Mouse (Mus musculus): ENCODE data around the gene Arpc1b. TPM values are rescaled to one million over a fixed set of nuclear protein-coding genes. Genes with fewer than 3 reads are reported as not detected.
"Not testable (repeated sequence)": the region's sequence is repeated elsewhere in the genome, so short reads cannot be mapped to it uniquely, and the experiment has no call there.

The Arpc1b gene
- polyA plus RNA-seq, 1 experiment from 2014 or later: 214 TPM

DNA sequence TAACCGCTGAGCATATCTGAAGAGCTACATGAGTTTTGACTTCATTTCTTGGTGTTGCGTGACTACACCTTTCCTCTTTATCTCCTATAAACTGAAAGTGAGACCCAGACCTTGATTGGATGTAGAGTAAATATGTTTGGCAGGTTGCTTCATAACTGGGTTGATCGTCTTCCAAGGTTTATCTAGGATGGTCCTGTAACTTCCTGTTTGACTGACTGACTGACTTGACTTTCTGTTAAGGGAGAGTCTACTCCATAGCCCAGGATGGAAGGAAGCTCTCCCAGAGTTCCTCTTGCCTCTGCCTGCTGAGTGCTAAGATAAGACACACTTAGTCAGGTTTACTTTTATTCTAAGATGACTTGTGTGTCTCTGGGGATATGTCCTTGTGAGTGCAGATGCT, 24.1 kb upstream of the Arpc1b start:
- no peak overlapping the region for H3K4me3 ChIP-seq
- no peak for ATAC-seq (replicated peaks; ENCODE audit: insufficient number of reproducible peaks, insufficient read depth, low FRiP score, low read depth)
- H3K4me2 ChIP-seq: no peak overlapping the region
- no peaks in the 10 kb centered on the region for H3K27me3 ChIP-seq
- WGBS: 76% methylated on average over 3 of the region's 3 CpGs
- H3K9me3 ChIP-seq (replicated peaks): no peaks in the 10 kb centered on the region
- H3K27ac ChIP-seq: no peak overlapping the region
- H3K9ac ChIP-seq: no peak overlapping the region
- H3K4me1 ChIP-seq (replicated peaks): peaks cover 10% of the 10 kb centered on the region
- H3K36me3 ChIP-seq: peaks cover 29% of the 10 kb centered on the region

DNA sequence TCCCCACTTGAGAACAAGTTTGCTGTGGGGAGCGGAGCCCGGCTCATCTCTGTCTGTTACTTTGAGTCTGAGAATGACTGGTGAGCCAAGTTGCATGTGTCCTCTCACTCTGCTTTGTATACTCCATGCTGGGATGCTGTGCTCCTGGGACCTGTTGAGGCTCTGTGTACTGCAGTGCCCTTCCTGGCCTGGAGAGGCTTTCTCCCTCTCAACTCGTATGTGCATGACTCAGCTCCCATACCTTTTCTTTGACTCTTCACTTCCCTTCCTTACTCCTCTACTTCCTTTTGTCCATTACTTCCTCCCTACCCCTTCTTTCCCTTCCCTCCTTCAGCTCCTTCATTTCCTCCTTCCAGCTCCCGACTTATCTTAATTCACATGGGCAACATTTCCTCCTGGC, 17.8 kb upstream of the Arpc1b start:
- WGBS: 80% methylated on average over 4 of the region's 4 CpGs
- Histone ChIP-seq H3K9me3 (replicated peaks) (no peaks in the 10 kb centered on the region), H3K9ac (no peak overlapping the region), H3K27ac (no peak overlapping the region), H3K36me3 (peaks cover 80% of the 10 kb centered on the region), H3K4me3 (no peak overlapping the region), H3K4me1 (replicated peaks) (no peaks in the 10 kb centered on the region), H3K27me3 (no peaks in the 10 kb centered on the region), H3K4me2 (no peak overlapping the region)
- no peak for ATAC-seq (replicated peaks; ENCODE audit: insufficient number of reproducible peaks, insufficient read depth, low FRiP score, low read depth)

DNA sequence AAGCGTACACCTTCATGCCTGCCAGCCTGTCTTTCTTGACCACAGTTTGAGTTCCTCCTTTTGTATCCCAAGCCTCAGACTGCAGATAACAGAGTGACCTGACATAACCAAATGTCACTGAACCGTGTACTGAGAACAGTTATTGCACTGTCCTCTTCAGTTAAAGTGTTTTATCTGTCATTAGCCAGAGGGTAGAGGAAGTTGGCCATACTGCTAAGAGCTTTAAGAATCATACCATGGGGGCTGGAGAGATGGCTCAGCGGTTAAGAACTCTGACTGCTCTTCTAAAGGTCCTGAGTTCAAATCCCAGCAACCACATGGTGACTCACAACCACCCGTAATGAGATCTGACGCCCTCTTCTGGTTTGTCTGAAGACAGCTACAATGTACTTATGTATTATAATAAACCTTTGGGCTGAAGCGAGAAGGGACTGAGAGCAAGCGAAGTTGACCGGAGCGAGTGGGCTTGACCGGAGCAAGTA, 15.6 kb upstream of the Arpc1b start:
- Histone ChIP-seq H3K4me2 (no peak overlapping the region), H3K9ac (no peak overlapping the region), H3K4me1 (replicated peaks) (no peaks in the 10 kb centered on the region), H3K27me3 (no peaks in the 10 kb centered on the region), H3K9me3 (replicated peaks) (no peaks in the 10 kb centered on the region), H3K4me3 (no peak overlapping the region), H3K27ac (no peak overlapping the region), H3K36me3 (peaks cover 80% of the 10 kb centered on the region)
- ATAC-seq (replicated peaks; ENCODE audit: insufficient number of reproducible peaks, insufficient read depth, low FRiP score, low read depth): no peak
- 87% methylated on average over 10 of the region's 10 CpGs for WGBS

DNA sequence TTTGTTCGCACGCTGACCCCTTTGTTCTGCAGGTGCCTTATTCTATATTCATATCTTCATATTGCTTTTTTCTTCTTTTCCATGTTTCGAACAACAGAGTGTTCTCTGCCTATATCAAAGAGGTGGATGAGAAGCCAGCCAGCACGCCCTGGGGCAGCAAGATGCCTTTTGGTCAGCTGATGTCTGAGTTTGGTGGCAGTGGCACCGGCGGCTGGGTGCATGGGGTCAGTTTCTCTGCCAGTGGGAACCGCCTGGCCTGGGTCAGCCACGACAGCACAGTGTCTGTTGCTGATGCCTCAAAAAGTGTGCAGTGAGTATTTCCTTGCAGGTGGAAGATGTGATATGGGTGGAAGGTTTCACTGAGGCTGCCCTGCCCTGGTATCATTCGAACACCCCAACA, 13.1 kb upstream of the Arpc1b start:
- Histone ChIP-seq H3K27me3 (no peaks in the 10 kb centered on the region), H3K4me1 (replicated peaks) (no peaks in the 10 kb centered on the region), H3K9me3 (replicated peaks) (no peaks in the 10 kb centered on the region), H3K27ac (no peak overlapping the region), H3K36me3 (peaks cover 89% of the 10 kb centered on the region), H3K4me2 (no peak overlapping the region), H3K9ac (no peak overlapping the region), H3K4me3 (no peak overlapping the region)
- 95% methylated on average over 9 of the region's 9 CpGs for WGBS
- no peak for ATAC-seq (replicated peaks; ENCODE audit: insufficient number of reproducible peaks, insufficient read depth, low FRiP score, low read depth)

DNA sequence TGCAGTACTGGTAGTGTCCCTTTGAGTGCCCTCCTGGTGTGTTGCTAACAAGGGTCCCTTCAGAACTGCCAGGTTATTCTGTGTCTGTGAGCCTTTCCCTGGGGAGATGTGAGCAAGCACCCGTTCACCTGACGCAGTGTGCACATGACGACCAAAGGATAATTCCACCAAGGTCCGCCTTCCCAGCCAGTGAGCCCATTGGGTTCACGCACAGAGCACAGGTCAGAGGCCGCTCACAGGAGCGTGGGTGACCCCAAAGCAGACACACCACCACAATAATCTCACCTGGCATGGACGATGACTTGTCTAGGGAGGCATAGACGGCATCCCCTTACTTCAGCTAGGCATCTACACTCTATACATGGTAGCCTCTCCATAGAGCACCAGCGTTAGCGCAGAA, 12.6 kb upstream of the Arpc1b start:
- not testable (repeated sequence) for H3K4me1 ChIP-seq (replicated peaks); ATAC-seq (replicated peaks; ENCODE audit: insufficient number of reproducible peaks, insufficient read depth, low FRiP score, low read depth); H3K27ac ChIP-seq; H3K9me3 ChIP-seq (replicated peaks); H3K4me2 ChIP-seq; H3K9ac ChIP-seq; H3K27me3 ChIP-seq; H3K4me3 ChIP-seq
- WGBS: 96% methylated on average over 11 of the region's 11 CpGs
- peaks cover 89% of the 10 kb centered on the region for H3K36me3 ChIP-seq

DNA sequence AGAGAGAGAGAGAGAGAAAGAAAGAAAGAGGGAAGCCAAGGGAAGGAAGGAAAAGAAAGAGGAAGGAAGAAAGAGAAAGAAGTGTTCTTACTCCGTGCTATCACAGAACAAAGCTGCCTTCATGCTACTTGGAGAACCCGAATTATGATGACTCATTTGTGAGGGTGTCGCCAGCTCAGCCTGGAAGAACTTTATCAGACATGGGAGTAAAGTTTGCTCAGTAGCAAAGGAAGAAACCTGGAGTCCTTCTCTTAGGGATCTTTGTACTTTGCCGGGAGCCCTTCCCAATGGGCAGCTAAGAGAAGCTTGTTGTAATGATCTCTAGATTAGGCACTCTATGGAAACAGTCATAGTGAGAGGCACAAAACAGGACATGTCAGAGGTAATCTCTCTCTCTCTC, 11.3 kb upstream of the Arpc1b start:
- ATAC-seq (replicated peaks; ENCODE audit: insufficient number of reproducible peaks, insufficient read depth, low FRiP score, low read depth): no peak
- 75% methylated on average over 4 of the region's 4 CpGs for WGBS
- Histone ChIP-seq H3K9me3 (replicated peaks) (no peaks in the 10 kb centered on the region), H3K4me1 (replicated peaks) (no peaks in the 10 kb centered on the region), H3K4me2 (no peak overlapping the region), H3K9ac (no peak overlapping the region), H3K4me3 (no peak overlapping the region), H3K27ac (no peak overlapping the region), H3K27me3 (no peaks in the 10 kb centered on the region), H3K36me3 (peaks cover 82% of the 10 kb centered on the region)

DNA sequence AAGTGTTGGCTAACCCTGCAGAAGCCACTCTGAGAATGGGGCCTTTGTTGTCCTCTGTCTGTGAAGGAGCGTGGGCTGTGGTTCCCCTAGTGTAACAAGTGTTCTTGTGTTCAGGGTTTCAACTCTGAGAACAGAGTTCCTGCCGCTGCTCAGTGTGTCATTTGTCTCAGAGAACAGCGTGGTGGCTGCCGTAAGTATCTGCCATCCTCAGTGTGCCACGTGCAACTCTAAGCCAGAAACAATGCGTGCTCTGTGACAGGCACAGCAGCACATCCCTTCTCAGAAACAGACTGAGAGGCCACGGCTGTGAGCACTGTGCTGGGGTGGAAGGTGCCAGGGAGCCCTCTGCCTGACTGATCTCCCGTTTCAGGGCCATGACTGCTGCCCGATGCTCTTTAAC, 9.7 kb upstream of the Arpc1b start:
- H3K27me3 ChIP-seq: no peaks in the 10 kb centered on the region
- no peak overlapping the region for H3K4me2 ChIP-seq
- 81% methylated on average over 9 of the region's 9 CpGs for WGBS
- no peak for ATAC-seq (replicated peaks; ENCODE audit: insufficient number of reproducible peaks, insufficient read depth, low FRiP score, low read depth)
- H3K36me3 ChIP-seq: peaks cover 86% of the 10 kb centered on the region
- H3K4me3 ChIP-seq: no peak overlapping the region
- no peak overlapping the region for H3K27ac ChIP-seq
- H3K9me3 ChIP-seq (replicated peaks): no peaks in the 10 kb centered on the region
- no peaks in the 10 kb centered on the region for H3K4me1 ChIP-seq (replicated peaks)
- H3K9ac ChIP-seq: no peak overlapping the region

DNA sequence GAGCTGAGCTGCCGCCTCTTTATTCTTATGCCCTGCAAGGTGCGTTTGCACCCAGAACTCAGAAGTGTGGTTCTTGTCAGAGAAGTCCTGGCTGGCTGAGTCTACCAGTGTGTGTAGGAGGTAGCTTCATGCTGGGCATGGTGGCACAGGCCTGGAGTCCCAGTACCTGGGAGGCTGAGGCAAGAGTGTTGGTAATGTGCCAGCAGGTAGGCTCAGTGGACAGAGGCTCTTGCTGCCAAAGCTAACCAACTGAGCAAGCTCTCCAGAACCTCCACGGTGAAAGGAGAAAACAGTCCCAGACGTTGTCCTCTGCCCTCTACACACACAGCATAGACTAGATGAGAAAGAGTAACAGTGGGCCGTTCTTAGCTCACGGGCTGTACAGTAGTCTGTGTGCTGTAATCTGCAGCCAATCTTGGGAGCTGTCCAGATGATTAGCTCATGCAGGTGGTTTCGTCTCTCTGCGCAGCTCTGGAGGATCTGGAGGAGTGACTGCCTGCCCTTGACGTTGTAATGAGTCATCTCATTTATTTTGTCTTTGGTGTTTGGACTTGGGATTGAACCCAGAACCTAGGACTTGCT, 8.2 kb upstream of the Arpc1b start:
- Histone ChIP-seq H3K4me3 (no peak overlapping the region), H3K36me3 (peaks cover 85% of the 10 kb centered on the region), H3K9me3 (replicated peaks) (no peaks in the 10 kb centered on the region), H3K9ac (no peak overlapping the region), H3K4me2 (no peak overlapping the region), H3K27me3 (no peaks in the 10 kb centered on the region), H3K27ac (no peak overlapping the region), H3K4me1 (replicated peaks) (no peaks in the 10 kb centered on the region)
- 79% methylated on average over 9 of the region's 9 CpGs for WGBS
- ATAC-seq (replicated peaks; ENCODE audit: insufficient number of reproducible peaks, insufficient read depth, low FRiP score, low read depth): no peak

DNA sequence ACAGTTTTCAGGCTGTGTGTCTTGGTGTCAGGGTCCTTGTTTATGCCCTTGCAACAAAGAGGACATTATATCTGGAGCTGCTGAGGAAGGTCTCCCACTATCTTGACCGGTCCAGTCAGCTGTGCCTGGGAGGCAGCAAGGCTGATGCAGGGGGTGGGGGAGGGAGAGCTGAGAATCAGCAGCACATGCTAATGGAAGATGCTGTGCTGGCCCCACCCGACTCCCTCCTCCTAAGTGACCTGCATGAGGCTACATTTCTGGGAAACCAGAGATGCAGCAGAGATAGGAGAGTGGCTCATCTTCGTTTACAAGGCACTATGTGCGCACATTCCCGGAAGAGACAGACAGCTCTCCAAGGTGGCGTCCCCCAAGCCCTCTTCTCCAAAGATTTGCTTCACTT, 3.6 kb upstream of the Arpc1b start:
- H3K27me3 ChIP-seq: no peaks in the 10 kb centered on the region
- H3K4me2 ChIP-seq: no peak overlapping the region
- no peak overlapping the region for H3K9ac ChIP-seq
- peaks cover 41% of the 10 kb centered on the region for H3K36me3 ChIP-seq
- no peak for ATAC-seq (replicated peaks; ENCODE audit: insufficient number of reproducible peaks, insufficient read depth, low FRiP score, low read depth)
- H3K9me3 ChIP-seq (replicated peaks): no peaks in the 10 kb centered on the region
- 84% methylated on average over 6 of the region's 6 CpGs for WGBS
- no peak overlapping the region for H3K4me3 ChIP-seq
- no peak overlapping the region for H3K27ac ChIP-seq
- H3K4me1 ChIP-seq (replicated peaks): peaks cover 12% of the 10 kb centered on the region

DNA sequence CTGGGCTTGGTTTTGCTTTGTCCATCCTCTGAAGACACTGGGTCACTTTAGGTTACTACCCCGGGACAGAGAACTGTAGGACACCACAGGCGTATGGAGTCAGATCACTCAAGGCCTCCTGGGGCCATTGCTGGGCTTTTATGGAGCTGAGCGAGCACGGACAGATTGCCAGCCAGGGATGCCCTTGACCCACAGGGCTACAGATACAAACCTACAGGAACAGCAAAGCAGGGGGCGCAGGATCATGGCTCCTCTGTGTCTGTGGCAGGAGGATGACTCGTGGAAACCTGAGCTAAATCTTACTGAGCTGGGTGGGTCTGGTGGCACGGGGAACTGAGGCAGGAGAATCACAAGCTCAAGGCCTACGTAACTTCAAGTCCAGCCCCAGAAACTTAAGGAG, 1.4 kb upstream of the Arpc1b start:
- WGBS: 76% methylated on average over 8 of the region's 8 CpGs
- Histone ChIP-seq H3K4me3 (no peak overlapping the region), H3K9ac (no peak overlapping the region), H3K4me1 (replicated peaks) (peaks cover 30% of the 10 kb centered on the region), H3K27ac (no peak overlapping the region), H3K36me3 (peaks cover 26% of the 10 kb centered on the region), H3K9me3 (replicated peaks) (no peaks in the 10 kb centered on the region), H3K27me3 (no peaks in the 10 kb centered on the region), H3K4me2 (no peak overlapping the region)
- no peak for ATAC-seq (replicated peaks; ENCODE audit: insufficient number of reproducible peaks, insufficient read depth, low FRiP score, low read depth)

DNA sequence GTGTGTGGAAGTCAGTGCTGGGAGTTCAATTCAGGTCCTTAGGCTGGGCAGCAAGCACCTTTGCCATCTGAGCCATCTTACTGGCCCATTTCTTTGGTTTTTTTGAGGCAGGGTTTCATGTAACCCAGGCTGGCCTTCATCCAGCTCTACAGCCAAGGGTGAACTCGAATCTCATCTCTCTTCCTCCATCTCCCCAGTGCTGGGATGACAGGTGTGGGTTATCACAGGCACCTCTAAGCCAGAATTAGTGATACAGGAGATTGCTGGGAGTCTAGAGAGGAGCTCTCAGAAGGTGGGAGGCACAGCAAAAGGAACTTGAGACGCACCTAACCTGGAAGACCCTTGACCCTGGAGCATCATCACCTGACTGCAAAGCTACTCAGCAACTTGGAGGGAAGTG, 599 bp upstream of the Arpc1b start:
- ATAC-seq (replicated peaks; ENCODE audit: insufficient number of reproducible peaks, insufficient read depth, low FRiP score, low read depth): no peak
- 34% methylated on average over 2 of the region's 2 CpGs for WGBS
- H3K9ac ChIP-seq: peak overlapping the region; percentile 87
- no peaks in the 10 kb centered on the region for H3K9me3 ChIP-seq (replicated peaks)
- H3K4me1 ChIP-seq (replicated peaks): peaks cover 32% of the 10 kb centered on the region
- no peak overlapping the region for H3K27ac ChIP-seq
- no peaks in the 10 kb centered on the region for H3K27me3 ChIP-seq
- H3K36me3 ChIP-seq: peaks cover 18% of the 10 kb centered on the region; the same call in 1 of the 2 replicates
- peak overlapping the region; percentile 87 for H3K4me3 ChIP-seq
- H3K4me2 ChIP-seq: peak overlapping the region; percentile 95

Data from heart, embryonic 15.5 days (tissue).